Mouse (Mus musculus): Measurements from ENCODE around the gene Mrpl39. TPM values are rescaled to one million over a fixed set of nuclear protein-coding genes. Genes with fewer than 3 reads are reported as not detected.

Mrpl39 gene
- polyA plus RNA-seq, 1 experiment from 2014 or later = 53.4 TPM

DNA sequence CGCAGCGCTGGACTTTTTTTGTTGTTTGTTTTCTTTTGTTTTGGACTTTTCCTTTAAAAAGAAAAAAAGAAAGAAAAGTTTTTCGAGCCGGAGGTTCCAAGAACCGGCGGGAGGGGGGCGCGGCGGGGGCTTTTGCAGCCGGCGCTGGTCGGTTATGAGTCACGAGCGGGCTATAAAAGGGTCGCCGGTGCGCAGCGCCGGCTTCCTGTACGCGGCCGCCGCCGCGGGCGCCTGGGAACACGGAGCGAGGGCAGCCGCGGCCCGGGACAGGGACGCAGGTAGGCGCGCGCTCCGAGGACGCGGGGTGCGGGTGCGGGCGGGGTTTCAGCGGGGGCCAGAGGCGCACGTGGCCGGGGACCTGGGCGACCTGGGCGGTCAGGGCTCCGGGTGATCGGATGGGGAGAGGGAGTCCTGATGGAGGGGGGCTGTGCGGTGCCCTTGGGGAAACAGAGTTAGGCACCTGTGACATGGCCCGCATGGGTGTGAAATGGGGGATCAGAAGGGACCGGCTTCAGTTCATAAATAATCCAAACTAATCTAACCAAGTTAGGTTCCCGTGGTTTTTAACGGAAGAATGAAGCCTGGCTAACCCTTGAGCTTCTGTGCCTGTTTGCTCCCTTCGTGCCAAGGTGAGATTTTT, 32.3 kb downstream of the Mrpl39 start:
- peak overlapping the region; percentile 75 for H3K4me3 ChIP-seq
- H3K27me3 ChIP-seq (ENCODE audit: insufficient read depth, poor library complexity, severe bottlenecking) = peaks cover 12% of the 10 kb centered on the region
- no peaks in the 10 kb centered on the region for H3K36me3 ChIP-seq
- H3K4me1 ChIP-seq = no peaks in the 10 kb centered on the region
- WGBS = under 1% methylated on average over 55 of the region's 55 CpGs
- peak overlapping the region; percentile 84 for H3K27ac ChIP-seq
- H3K9me3 ChIP-seq = no peaks in the 10 kb centered on the region
- no peak for DNase-seq (ENCODE audit: low spot score)

GRCm38 (mm10) chr16:84702230-84703128, 33.1 kb downstream of the Mrpl39 start:
- DNase-seq (ENCODE audit: low spot score) = no peak
- 11% methylated on average over 39 of the region's 39 CpGs for WGBS
- Histone ChIP-seq H3K27me3 (ENCODE audit: insufficient read depth, poor library complexity, severe bottlenecking) (peaks cover 12% of the 10 kb centered on the region), H3K27ac (peak overlapping the region; percentile 84), H3K36me3 (no peaks in the 10 kb centered on the region), H3K9me3 (no peaks in the 10 kb centered on the region), H3K4me3 (peak overlapping the region; percentile 75), H3K4me1 (no peaks in the 10 kb centered on the region)

DNA sequence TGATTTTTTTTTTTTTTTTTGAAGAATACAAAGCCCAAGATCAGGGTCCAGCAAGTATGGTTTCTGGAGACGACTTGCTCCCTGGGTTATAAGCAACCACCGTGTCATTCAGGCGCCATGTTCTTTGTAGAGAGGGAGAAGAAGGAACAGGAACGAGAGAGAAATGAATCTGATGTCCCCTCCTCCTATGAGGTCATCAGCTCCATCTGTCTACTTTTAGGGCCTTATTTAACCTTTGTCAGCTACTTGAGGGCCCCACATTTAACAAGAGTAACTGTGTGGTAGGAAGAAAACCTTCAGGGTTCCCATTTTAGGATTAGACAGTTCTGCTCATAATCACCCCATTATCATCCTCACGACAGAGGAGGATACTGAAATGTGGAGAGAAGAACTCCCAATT, 34.5 kb downstream of the Mrpl39 start:
- WGBS = 78% methylated on average over 5 of the region's 5 CpGs
- H3K9me3 ChIP-seq = no peaks in the 10 kb centered on the region
- peaks cover 12% of the 10 kb centered on the region for H3K27me3 ChIP-seq (ENCODE audit: insufficient read depth, poor library complexity, severe bottlenecking)
- H3K27ac ChIP-seq = no peak overlapping the region
- no peaks in the 10 kb centered on the region for H3K4me1 ChIP-seq
- no peak for DNase-seq (ENCODE audit: low spot score)
- no peaks in the 10 kb centered on the region for H3K36me3 ChIP-seq
- H3K4me3 ChIP-seq = no peak overlapping the region

DNA sequence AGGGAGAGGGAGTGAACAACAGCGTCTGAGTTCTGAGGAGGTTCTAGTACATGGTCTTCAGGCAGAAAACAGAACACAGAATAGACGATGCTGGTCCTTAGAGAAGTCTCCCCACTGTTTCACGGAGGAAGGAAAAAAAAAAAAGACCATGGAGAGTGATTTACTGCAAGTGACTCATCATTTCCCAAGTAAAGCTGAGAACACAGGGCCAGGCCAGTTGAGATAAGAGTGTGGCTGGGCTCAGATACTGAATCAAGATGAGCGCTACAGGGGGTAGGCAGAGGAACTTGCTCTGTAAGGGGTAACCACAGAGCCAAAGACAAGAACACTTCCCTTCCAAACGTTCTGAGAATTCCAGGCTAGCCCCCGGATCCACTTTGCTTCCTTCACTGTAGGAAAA, 36.8 kb downstream of the Mrpl39 start:
- no peak for DNase-seq (ENCODE audit: low spot score)
- Histone ChIP-seq H3K9me3 (no peaks in the 10 kb centered on the region), H3K27me3 (ENCODE audit: insufficient read depth, poor library complexity, severe bottlenecking) (no peaks in the 10 kb centered on the region; the same call in 1 of the 2 replicates), H3K4me3 (no peak overlapping the region), H3K36me3 (no peaks in the 10 kb centered on the region), H3K27ac (no peak overlapping the region), H3K4me1 (no peaks in the 10 kb centered on the region)
- 40% methylated on average over 6 of the region's 6 CpGs for WGBS

GRCm38 (mm10) chr16:84696178-84696577, 39.4 kb downstream of the Mrpl39 start:
- WGBS = 77% methylated on average over 11 of the region's 11 CpGs
- Histone ChIP-seq H3K36me3 (no peaks in the 10 kb centered on the region), H3K4me3 (no peak overlapping the region), H3K4me1 (no peaks in the 10 kb centered on the region), H3K27ac (no peak overlapping the region), H3K27me3 (ENCODE audit: insufficient read depth, poor library complexity, severe bottlenecking) (no peaks in the 10 kb centered on the region), H3K9me3 (no peaks in the 10 kb centered on the region)
- DNase-seq (ENCODE audit: low spot score) = no peak

DNA sequence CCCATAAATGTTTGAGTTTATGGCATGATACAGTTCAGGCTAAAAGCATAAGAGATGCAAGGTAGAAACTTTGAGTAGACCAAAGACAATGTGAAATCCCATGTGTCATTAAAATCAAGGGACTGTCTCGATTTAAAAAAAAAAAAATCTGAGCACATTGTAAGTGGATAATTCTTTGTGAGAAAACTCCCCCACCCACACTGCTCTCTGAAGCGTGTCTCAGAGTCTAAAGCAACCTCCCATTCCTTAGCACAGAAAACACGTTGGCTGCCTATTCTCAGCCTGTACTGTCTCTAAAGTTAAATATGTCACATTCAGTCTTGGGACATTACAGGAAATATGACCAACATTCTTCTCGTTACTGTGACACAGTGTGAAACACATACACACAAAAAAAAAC, 53.6 kb downstream of the Mrpl39 start:
- WGBS = 74% methylated on average over 4 of the region's 4 CpGs
- Histone ChIP-seq H3K27ac (no peak overlapping the region), H3K36me3 (no peaks in the 10 kb centered on the region), H3K9me3 (no peaks in the 10 kb centered on the region), H3K27me3 (ENCODE audit: insufficient read depth, poor library complexity, severe bottlenecking) (no peaks in the 10 kb centered on the region), H3K4me1 (no peaks in the 10 kb centered on the region), H3K4me3 (no peak overlapping the region)
- DNase-seq (ENCODE audit: low spot score) = no peak

- WGBS = 77% methylated on average over 5 of the region's 5 CpGs
- no peak for DNase-seq (ENCODE audit: low spot score)
- Histone ChIP-seq H3K4me1 (no peaks in the 10 kb centered on the region), H3K27ac (no peak overlapping the region), H3K36me3 (no peaks in the 10 kb centered on the region), H3K9me3 (no peaks in the 10 kb centered on the region), H3K4me3 (no peak overlapping the region), H3K27me3 (ENCODE audit: insufficient read depth, poor library complexity, severe bottlenecking) (no peaks in the 10 kb centered on the region)
Observed at GRCm38 (mm10) chr16:84680760-84681159, 54.8 kb downstream of the Mrpl39 start.

- H3K36me3 ChIP-seq = no peaks in the 10 kb centered on the region
Observed at GRCm38 (mm10) chr16:84677292-84677691, 58.2 kb downstream of the Mrpl39 start.

More at GRCm38 (mm10) chr16:84677292-84677691, 58.2 kb downstream of the Mrpl39 start:
- 86% methylated on average over 3 of the region's 3 CpGs for WGBS
- H3K4me1 ChIP-seq = no peaks in the 10 kb centered on the region
- H3K27me3 ChIP-seq (ENCODE audit: insufficient read depth, poor library complexity, severe bottlenecking) = no peaks in the 10 kb centered on the region
- no peak overlapping the region for H3K27ac ChIP-seq
- no peak for DNase-seq (ENCODE audit: low spot score)
- no peaks in the 10 kb centered on the region for H3K9me3 ChIP-seq
- H3K4me3 ChIP-seq = no peak overlapping the region

MicroRNA genes within 50 kb of the gene (microRNA counts, 519-probe panel; counts per million panel counts)
- not detected for microRNA mmu-miR-155

Small RNAs within 50 kb of the gene (microRNA-seq; reads per million reads assigned to microRNA genes)
- gene Mir155 = 259 reads per million, percentile 62 among the genes with 10 or more reads in this experiment

Other genes starting within 250 kb of the Mrpl39 start
- gene A730009L09Rik, start 220.6 kb downstream of the Mrpl39 start, polyA plus RNA-seq (2016; fragmentation: Nextera tagmentation; extraction: Ambion mirVana) = not detected in 2 replicates
- gene Jam2, start 38.4 kb upstream of the Mrpl39 start, polyA plus RNA-seq (2016; fragmentation: Nextera tagmentation; extraction: Ambion mirVana) = 3.5 and 4.6 TPM in 2 replicates
- 38.4 and 45.6 TPM in 2 replicates for gene Gabpa, start 99.2 kb upstream of the Mrpl39 start, polyA plus RNA-seq (2016; fragmentation: Nextera tagmentation; extraction: Ambion mirVana)
- gene Atp5j, start 99.9 kb upstream of the Mrpl39 start, polyA plus RNA-seq (2016; fragmentation: Nextera tagmentation; extraction: Ambion mirVana) = 1,023 and 1,250 TPM in 2 replicates

Measured in heart, embryonic 10.5 days (tissue).